Comparison of ENCODE assay signal across 17 mouse cellular contexts in genomic region chr11:7932638-7933037, GRCm38 (mm10).
"Had no signal": no experiment of that assay in that cellular context is flagged by ENCODE, and none has a peak within 500 bp of the region (broad histone marks: within the 10 kb centered on the region; RNA-seq: fewer than 3 reads in every experiment).

No protein-coding gene starts in this region.

- ATAC-seq: liver, embryonic 12.5 days; midbrain, embryonic 16.5 days had no signal

- H3K27ac ChIP-seq: limb, embryonic 15.5 days; liver, embryonic 12.5 days; liver, embryonic 14.5 days; midbrain, embryonic 10.5 days; neural tube, embryonic 13.5 days; neural tube, embryonic 15.5 days had no signal

- H3K9ac ChIP-seq: limb, embryonic 15.5 days; liver, embryonic 12.5 days; liver, embryonic 14.5 days; neural tube, embryonic 13.5 days; neural tube, embryonic 15.5 days had no signal

- H3K4me3 ChIP-seq: limb, embryonic 15.5 days; liver, embryonic 12.5 days; midbrain, embryonic 10.5 days; myocyte; neural tube, embryonic 13.5 days; neural tube, embryonic 15.5 days had no signal

- DNase-seq: midbrain, embryonic 14.5 days; retina, postnatal 1 day; right cerebral cortex, adult 18-20 months; right cerebral cortex, postnatal 25 days; right cerebral cortex, postnatal 4 days; spleen, adult 18-20 months; thymus, adult 18-20 months; thymus, postnatal 14 days; thymus, postnatal 36 days had no signal

- H3K36me3 ChIP-seq: limb, embryonic 15.5 days; liver, embryonic 12.5 days; midbrain, embryonic 10.5 days; neural tube, embryonic 13.5 days; neural tube, embryonic 15.5 days had no signal

- H3K9me3 ChIP-seq: limb, embryonic 15.5 days; neural tube, embryonic 13.5 days had no signal

- H3K4me2 ChIP-seq: limb, embryonic 15.5 days; liver, embryonic 12.5 days; neural tube, embryonic 13.5 days; neural tube, embryonic 15.5 days had no signal

- H3K4me1 ChIP-seq: limb, embryonic 15.5 days; liver, embryonic 12.5 days; midbrain, embryonic 10.5 days; neural tube, embryonic 13.5 days; neural tube, embryonic 15.5 days had no signal

- H3K27me3 ChIP-seq: limb, embryonic 15.5 days; liver, embryonic 12.5 days; neural tube, embryonic 13.5 days; neural tube, embryonic 15.5 days had no signal
